Mouse (Mus musculus) limb, embryonic 14.5 days (tissue): ENCODE measurements around the gene Wfdc3. TPM values are rescaled to one million over a fixed set of nuclear protein-coding genes. Genes with fewer than 3 reads are reported as not detected.
A peak's percentile ranks its signal among the peaks of the same experiment; 100 is the strongest.

Experiments used
- ATAC-seq: fragments of 200-750 bp; cut with Nextera tagmentation; 2 replicates; pipeline ENCODE4 v1.8.0; 2017; ENCODE audit warnings: low read depth, moderate number of reproducible peaks, moderate TSS enrichment; ENCODE audit not compliant: low FRiP score
- DNase-seq: peaks from one replicate; pipeline ENCODE4 v3.0.0-alpha.2; 2015; ENCODE audit warnings: low spot score
- H3K27ac ChIP-seq: fragments of 300-500 bp; sonication (generic); replicated peaks from 2 replicates; pipeline ENCODE4 v1.5.1; 2014; ENCODE audit warnings: low read depth, mild to moderate bottlenecking, low read length, moderate library complexity, mixed read lengths
- H3K27me3 ChIP-seq: fragments of 300-500 bp; sonication (generic); 2 replicates; pipeline ENCODE4 v1.6.1; 2014; ENCODE audit warnings: low read length, mixed read lengths; ENCODE audit not compliant: control insufficient read depth, insufficient read depth
- H3K36me3 ChIP-seq: fragments of 300-500 bp; sonication (generic); 2 replicates; pipeline ENCODE4 v1.6.1; 2014; ENCODE audit warnings: mild to moderate bottlenecking, low read length, moderate library complexity, mixed read lengths; ENCODE audit not compliant: control insufficient read depth, insufficient read depth
- H3K4me1 ChIP-seq: fragments of 300-500 bp; sonication (generic); 2 replicates; pipeline ENCODE4 v1.6.1; 2014; ENCODE audit warnings: antibody characterized with exemption, low read length, mixed read lengths; ENCODE audit not compliant: control insufficient read depth, insufficient read depth
- H3K4me2 ChIP-seq: fragments of 300-500 bp; sonication (generic); replicated peaks from 2 replicates; pipeline ENCODE4 v1.6.1; 2014; ENCODE audit warnings: low read depth, mild to moderate bottlenecking, low read length, moderate library complexity; ENCODE audit not compliant: severe bottlenecking
- H3K4me3 ChIP-seq: fragments of 300-500 bp; sonication (generic); replicated peaks from 2 replicates; pipeline ENCODE4 v1.5.1; 2014; ENCODE audit warnings: low read length
- H3K9ac ChIP-seq: fragments of 300-500 bp; sonication (generic); 2 replicates; pipeline ENCODE4 v1.6.1; 2014; ENCODE audit warnings: mild to moderate bottlenecking, low read depth, low read length, moderate library complexity; ENCODE audit not compliant: severe bottlenecking
- H3K9me3 ChIP-seq: fragments of 300-500 bp; sonication (generic); 2 replicates; pipeline ENCODE4 v1.6.1; 2016; ENCODE audit warnings: low read length; ENCODE audit not compliant: control insufficient read depth
- POLR2A ChIP-seq: fragments of 200-500 bp; IDR thresholded peaks from 2 replicates; pipeline ENCODE4 v1.8.0; 2012; ENCODE audit warnings: inconsistent platforms, mild to moderate bottlenecking, moderate library complexity, borderline replicate concordance; ENCODE audit not compliant: insufficient read depth, insufficient read length; ENCODE audit errors: extremely low read depth
- WGBS: fragments of 180-500 bp; shearing (Covaris S2); extraction: QIAGEN DNeasy Blood & Tissue Kit; methylation state at CpG from one replicate; pipeline ENCODE4 v1.1.7; 2014; 5-methylcytosine and 5-hydroxymethylcytosine counted together
- polyA plus RNA-seq, 2 experiments: library from polyadenylated mRNA; depleted of rRNA in 1 of 2; stranded (reverse) in 1 of 2; unstranded in 1 of 2; fragments of >200 nt; fragmentation: Nextera tagmentation in 1 of 2; extraction: Ambion mirVana in 1 of 2; gene quantifications; 2 replicates each; pipeline versions ENCODE4 v1.2.1 to v1.2.3; 2012 to 2014

Gene Wfdc3
- polyA plus RNA-seq, 2 experiments = 0.50 to 0.79 TPM

DNA sequence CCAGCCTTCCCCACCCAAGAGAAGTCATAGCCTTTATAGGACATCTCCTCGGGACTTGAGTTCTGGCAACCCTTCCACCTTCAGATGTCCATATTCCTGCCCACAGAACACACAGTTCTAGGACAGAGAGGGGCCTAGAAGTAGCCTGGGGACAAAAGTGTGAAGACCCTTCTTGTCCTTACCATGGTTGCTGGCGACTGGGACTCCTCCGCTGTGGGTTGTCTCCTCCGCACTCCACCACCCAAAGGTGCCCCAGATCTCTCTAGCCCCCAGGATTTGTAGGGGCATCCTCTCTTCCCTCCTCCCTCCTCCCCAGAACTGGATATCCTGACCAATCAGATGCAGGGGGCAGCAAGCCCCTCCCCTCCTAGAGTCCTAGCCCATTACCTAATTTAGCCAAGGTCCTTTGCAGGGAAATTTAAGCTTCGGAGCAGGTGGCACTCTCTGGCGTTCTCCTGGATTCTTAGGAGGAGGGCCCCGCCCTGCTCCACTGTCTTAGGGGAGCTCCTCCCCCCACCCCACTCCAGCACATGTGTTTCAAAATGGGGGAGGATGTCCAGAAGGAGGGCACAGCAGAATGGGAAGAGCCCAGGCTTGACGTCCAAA is 33.9 kb upstream of the Wfdc3 start, which contains the start of gene Tnnc2:
Tnnc2 (minus strand) TSS at position 487 of the 606 bp plus-strand sequence.
- WGBS = 58% methylated on average over 8 of the region's 8 CpGs
- TF ChIP-seq POLR2A = no peak
- Histone ChIP-seq H3K9me3 (no peaks in the 10 kb centered on the region), H3K27me3 (no peaks in the 10 kb centered on the region), H3K9ac (no peak within 1 kb of the TSS), H3K4me2 (no peak within 1 kb of the TSS), H3K27ac (no peak within 1 kb of the TSS), H3K4me3 (no peak within 1 kb of the TSS), H3K4me1 (peaks cover under 1% of the 10 kb centered on the region; the same call in 1 of the 2 replicates), H3K36me3 (no peaks in the 10 kb centered on the region)
- DNase-seq (no peak), ATAC-seq (peak; percentile 27; the same call in 1 of the 2 replicates)

GRCm38 (mm10) chr2:164778809-164779208 is 33.1 kb upstream of the Wfdc3 start:
- Histone ChIP-seq H3K36me3 (no peaks in the 10 kb centered on the region; the same call in 1 of the 2 replicates), H3K4me3 (no peak overlapping the region), H3K4me2 (no peak overlapping the region), H3K27me3 (no peaks in the 10 kb centered on the region), H3K9ac (no peak overlapping the region), H3K4me1 (no peaks in the 10 kb centered on the region), H3K27ac (no peak overlapping the region), H3K9me3 (no peaks in the 10 kb centered on the region)
- DNase-seq (no peak), ATAC-seq (no peak)
- no peak for TF ChIP-seq POLR2A
- WGBS = 83% methylated on average over 7 of the region's 7 CpGs

- Histone ChIP-seq H3K4me2 (no peak overlapping the region), H3K36me3 (peaks cover 4% of the 10 kb centered on the region)
These were observed 32.2 kb upstream of the Wfdc3 start for GRCm38 (mm10) chr2:164778015-164778287.

GRCm38 (mm10) chr2:164777246-164778014 is 31.7 kb upstream of the Wfdc3 start:
- Histone ChIP-seq H3K4me1 (no peaks in the 10 kb centered on the region), H3K9me3 (no peaks in the 10 kb centered on the region), H3K27ac (no peak overlapping the region), H3K9ac (no peak overlapping the region), H3K27me3 (no peaks in the 10 kb centered on the region), H3K4me3 (no peak overlapping the region), H3K36me3 (peaks cover 7% of the 10 kb centered on the region), H3K4me2 (no peak overlapping the region)
- WGBS = 80% methylated on average over 30 of the region's 30 CpGs
- no peak for ATAC-seq
- no peak for DNase-seq
- no peak for TF ChIP-seq POLR2A

More at GRCm38 (mm10) chr2:164778015-164778287, 32.2 kb upstream of the Wfdc3 start:
- DNase-seq (no peak), ATAC-seq (no peak)
- 94% methylated on average over 11 of the region's 11 CpGs for WGBS
- no peak for TF ChIP-seq POLR2A
- H3K4me3 ChIP-seq = no peak overlapping the region
- H3K4me1 ChIP-seq = no peaks in the 10 kb centered on the region
- H3K9ac ChIP-seq = no peak overlapping the region
- H3K9me3 ChIP-seq = no peaks in the 10 kb centered on the region
- H3K27me3 ChIP-seq = no peaks in the 10 kb centered on the region
- H3K27ac ChIP-seq = no peak overlapping the region

GRCm38 (mm10) chr2:164776801-164777200 is 31.1 kb upstream of the Wfdc3 start:
- H3K27ac ChIP-seq = no peak overlapping the region
- H3K4me3 ChIP-seq = no peak overlapping the region
- no peak overlapping the region for H3K4me2 ChIP-seq

More at GRCm38 (mm10) chr2:164776801-164777200, 31.1 kb upstream of the Wfdc3 start:
- DNase-seq = no peak
- Histone ChIP-seq H3K9ac (no peak overlapping the region), H3K36me3 (peaks cover 12% of the 10 kb centered on the region), H3K4me1 (no peaks in the 10 kb centered on the region; the same call in 1 of the 2 replicates), H3K9me3 (no peaks in the 10 kb centered on the region), H3K27me3 (no peaks in the 10 kb centered on the region)
- 58% methylated on average over 17 of the region's 17 CpGs for WGBS
- TF ChIP-seq POLR2A = no peak
- no peak for ATAC-seq
